Mouse (Mus musculus): ENCODE measurements around the gene Fgr. TPM values are rescaled to one million over a fixed set of nuclear protein-coding genes. Genes with fewer than 3 reads are reported as not detected.

Fgr gene
- polyA plus RNA-seq, 1 experiment from 2014 or later, result 0.06 TPM

DNA sequence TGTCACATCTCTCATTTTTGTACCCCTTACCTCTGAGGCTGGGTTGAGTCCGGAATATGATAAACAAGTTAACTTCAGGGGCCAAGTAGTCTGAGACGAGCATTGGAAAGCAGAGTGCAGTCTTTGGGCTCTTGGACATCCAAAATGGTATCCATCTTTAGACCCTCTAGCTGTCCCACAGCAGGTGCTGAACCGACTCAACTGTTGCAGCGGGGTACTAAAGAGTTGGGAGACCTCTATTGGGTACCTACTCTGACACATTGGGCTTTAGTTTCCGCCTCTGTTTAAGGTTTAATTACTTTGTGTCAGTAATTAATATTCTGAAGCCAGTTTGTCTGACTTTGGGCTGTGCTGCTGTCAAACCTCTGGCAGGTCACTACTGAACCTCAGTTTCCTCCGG, 63.9 kb downstream of the Fgr start:
- WGBS, result 25% methylated on average over 6 of the region's 6 CpGs
- H3K4me1 ChIP-seq, result peaks cover 59% of the 10 kb centered on the region
- H3K36me3 ChIP-seq, result no peaks in the 10 kb centered on the region
- peak overlapping the region; percentile 99 for H3K4me2 ChIP-seq (replicated peaks)
- H3K4me3 ChIP-seq, result peak overlapping the region; percentile 51
- H3K9me3 ChIP-seq, result no peaks in the 10 kb centered on the region
- 0 out of 2 replicates have a peak, but pooled peaks cover 4% of the 10 kb centered on the region for H3K27me3 ChIP-seq
- H3K9ac ChIP-seq (replicated peaks), result no peak overlapping the region
- no peak overlapping the region for H3K27ac ChIP-seq (replicated peaks)
- ATAC-seq (replicated peaks), result no peak

- peak; percentile 32 for ATAC-seq (replicated peaks)
- WGBS, result 0% methylated on average over 55 of the region's 76 CpGs
- 0 out of 2 replicates have a peak overlapping the region, but pooled peaks have one; percentile 2 for H3K27ac ChIP-seq (replicated peaks)
- H3K4me1 ChIP-seq, result peaks cover 68% of the 10 kb centered on the region
- H3K9me3 ChIP-seq, result no peaks in the 10 kb centered on the region
- peak overlapping the region; percentile 99 for H3K4me2 ChIP-seq (replicated peaks)
- peak overlapping the region; percentile 51 for H3K4me3 ChIP-seq
- H3K27me3 ChIP-seq, result 0 out of 2 replicates have a peak, but pooled peaks cover 4% of the 10 kb centered on the region
- H3K36me3 ChIP-seq, result no peaks in the 10 kb centered on the region
- peak overlapping the region; percentile 59 for H3K9ac ChIP-seq (replicated peaks)
Measured at GRCm38 (mm10) chr4:133038521-133039115, 64.7 kb downstream of the Fgr start.

GRCm38 (mm10) chr4:133039116-133039819, 65.4 kb downstream of the Fgr start:
- Histone ChIP-seq H3K4me1 (peaks cover 74% of the 10 kb centered on the region), H3K9ac (replicated peaks) (peak overlapping the region; percentile 59), H3K9me3 (no peaks in the 10 kb centered on the region), H3K4me2 (replicated peaks) (peak overlapping the region; percentile 99), H3K27ac (replicated peaks) (0 out of 2 replicates have a peak overlapping the region, but pooled peaks have one; percentile 2), H3K4me3 (peak overlapping the region; percentile 51), H3K27me3 (0 out of 2 replicates have a peak, but pooled peaks cover 4% of the 10 kb centered on the region), H3K36me3 (no peaks in the 10 kb centered on the region)
- ATAC-seq (replicated peaks), result no peak
- WGBS, result under 1% methylated on average over 68 of the region's 77 CpGs

DNA sequence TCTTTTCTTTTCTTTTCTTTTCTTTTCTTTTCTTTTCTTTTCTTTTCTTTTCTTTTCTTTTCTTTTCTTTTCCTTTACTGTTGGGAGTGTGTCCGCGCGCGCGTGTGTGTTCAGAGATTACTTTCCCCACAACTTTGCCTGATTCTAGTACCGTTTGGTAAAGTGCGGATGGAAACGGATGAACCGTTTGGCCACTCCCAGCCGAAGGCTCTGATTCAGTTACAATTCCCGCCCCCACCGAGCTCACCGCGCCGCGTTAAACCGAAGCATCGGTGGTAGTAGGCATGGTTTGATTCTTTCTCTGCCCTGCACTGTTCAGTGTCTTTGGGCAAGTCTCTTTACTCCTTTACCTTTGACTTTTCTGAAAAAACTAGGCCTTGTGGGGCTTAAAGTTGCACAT, 65.9 kb downstream of the Fgr start:
- no peaks in the 10 kb centered on the region for H3K9me3 ChIP-seq
- ATAC-seq (replicated peaks), result no peak
- WGBS, result 15% methylated on average over 18 of the region's 18 CpGs
- H3K36me3 ChIP-seq, result no peaks in the 10 kb centered on the region
- peak overlapping the region; percentile 99 for H3K4me2 ChIP-seq (replicated peaks)
- H3K27me3 ChIP-seq, result 0 out of 2 replicates have a peak, but pooled peaks cover 4% of the 10 kb centered on the region
- no peak overlapping the region for H3K9ac ChIP-seq (replicated peaks)
- H3K4me1 ChIP-seq, result peaks cover 80% of the 10 kb centered on the region
- H3K4me3 ChIP-seq, result peak overlapping the region; percentile 51; the same call in 1 of the 2 replicates
- H3K27ac ChIP-seq (replicated peaks), result no peak overlapping the region

GRCm38 (mm10) chr4:133040241-133040904, 66.5 kb downstream of the Fgr start:
- Histone ChIP-seq H3K4me2 (replicated peaks) (0 out of 2 replicates have a peak overlapping the region, but pooled peaks have one; percentile 99), H3K27ac (replicated peaks) (no peak overlapping the region)

DNA sequence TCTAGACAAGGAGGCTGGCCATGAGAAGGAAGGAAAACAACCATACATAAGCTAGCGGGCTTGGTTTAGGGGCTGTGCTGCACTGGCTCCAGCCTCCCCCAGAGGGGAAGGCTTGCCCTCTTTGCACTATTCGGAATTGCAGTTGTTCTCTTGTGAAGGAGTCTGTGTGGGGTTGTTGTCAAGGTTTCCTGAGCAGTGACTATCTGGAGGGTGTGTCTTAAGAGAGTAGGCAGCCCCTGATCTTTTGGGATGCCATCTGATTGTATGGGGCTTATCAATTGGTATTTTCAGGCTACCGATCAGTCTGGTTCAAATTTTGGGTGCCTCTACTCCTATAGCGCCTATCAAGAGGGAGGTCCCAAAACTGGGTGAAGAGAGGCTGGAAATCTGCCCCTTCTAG, 68.3 kb downstream of the Fgr start:
- WGBS, result 43% methylated on average over 4 of the region's 4 CpGs
- Histone ChIP-seq H3K9ac (replicated peaks) (peak overlapping the region; percentile 29; the same call in 1 of the 2 replicates), H3K4me3 (0 out of 2 replicates have a peak overlapping the region, but pooled peaks have one; percentile 22)

More at GRCm38 (mm10) chr4:133040241-133040904, 66.5 kb downstream of the Fgr start:
- WGBS, result 48% methylated on average over 14 of the region's 14 CpGs
- no peak for ATAC-seq (replicated peaks)
- Histone ChIP-seq H3K36me3 (no peaks in the 10 kb centered on the region), H3K9ac (replicated peaks) (no peak overlapping the region), H3K4me3 (no peak overlapping the region), H3K9me3 (no peaks in the 10 kb centered on the region), H3K4me1 (peaks cover 85% of the 10 kb centered on the region), H3K27me3 (0 out of 2 replicates have a peak, but pooled peaks cover 4% of the 10 kb centered on the region)

DNA sequence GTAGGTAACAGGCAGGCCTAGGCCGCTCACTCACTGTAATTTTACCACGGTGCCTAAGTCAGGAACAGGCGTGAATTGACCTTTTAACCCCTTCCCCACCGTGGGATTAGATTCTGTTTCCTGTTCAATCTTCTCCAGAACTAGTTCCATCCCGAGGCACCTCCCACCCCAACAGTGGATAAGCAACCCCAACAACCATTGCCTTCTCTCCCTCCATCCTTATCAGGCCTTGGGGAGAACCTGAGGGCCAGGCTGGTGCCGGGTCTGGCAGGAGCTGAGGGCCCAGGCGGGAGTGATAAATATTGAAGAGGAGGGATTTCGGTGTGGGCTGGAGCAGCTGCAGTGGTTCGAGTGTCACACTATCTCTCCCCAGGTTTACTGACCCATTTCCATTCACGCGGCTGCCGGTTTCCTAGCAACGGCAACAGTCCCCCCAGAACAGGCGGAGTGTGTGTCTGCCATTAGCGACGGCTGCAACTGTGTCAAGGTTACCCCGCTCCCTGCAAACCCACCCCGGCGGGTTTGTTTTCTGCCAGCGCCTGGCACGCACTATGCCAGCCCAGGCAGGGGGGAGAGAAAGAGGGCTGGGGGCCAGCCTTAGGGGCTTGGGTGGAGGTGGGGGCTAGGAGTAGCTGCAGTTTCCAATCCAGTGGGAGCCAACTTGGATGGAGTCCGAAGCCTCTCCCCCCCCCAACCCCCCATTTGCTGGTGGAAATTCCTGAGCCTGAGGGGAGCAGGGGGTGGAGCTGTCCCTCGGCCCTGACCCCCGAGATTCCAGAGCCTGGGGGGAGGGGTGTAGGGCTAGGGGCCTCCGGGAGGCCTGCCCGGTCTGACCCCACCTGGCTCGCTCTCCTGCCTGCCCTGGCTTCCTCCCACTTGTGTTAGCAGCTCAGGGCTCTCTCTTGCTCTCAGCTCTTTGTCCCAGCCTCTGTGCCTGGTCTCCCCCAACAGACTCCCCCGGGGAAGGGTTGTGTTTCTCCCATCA, 69.0 kb downstream of the Fgr start:
- no peaks in the 10 kb centered on the region for H3K27me3 ChIP-seq
- ATAC-seq (replicated peaks), result peak; percentile 80
- H3K9ac ChIP-seq (replicated peaks), result peak overlapping the region; percentile 29
- no peaks in the 10 kb centered on the region for H3K9me3 ChIP-seq
- H3K36me3 ChIP-seq, result no peaks in the 10 kb centered on the region
- peak overlapping the region; percentile 87 for H3K27ac ChIP-seq (replicated peaks)
- peak overlapping the region; percentile 42 for H3K4me2 ChIP-seq (replicated peaks)
- peaks cover 97% of the 10 kb centered on the region for H3K4me1 ChIP-seq
- peak overlapping the region; percentile 22 for H3K4me3 ChIP-seq
- 6% methylated on average over 28 of the region's 28 CpGs for WGBS

More for the DNA sequence above, 68.3 kb downstream of the Fgr start:
- Histone ChIP-seq H3K4me2 (replicated peaks) (peak overlapping the region; percentile 42), H3K27ac (replicated peaks) (peak overlapping the region; percentile 87), H3K36me3 (no peaks in the 10 kb centered on the region), H3K9me3 (no peaks in the 10 kb centered on the region), H3K4me1 (peaks cover 97% of the 10 kb centered on the region), H3K27me3 (0 out of 2 replicates have a peak, but pooled peaks cover 2% of the 10 kb centered on the region)
- ATAC-seq (replicated peaks), result no peak

DNA sequence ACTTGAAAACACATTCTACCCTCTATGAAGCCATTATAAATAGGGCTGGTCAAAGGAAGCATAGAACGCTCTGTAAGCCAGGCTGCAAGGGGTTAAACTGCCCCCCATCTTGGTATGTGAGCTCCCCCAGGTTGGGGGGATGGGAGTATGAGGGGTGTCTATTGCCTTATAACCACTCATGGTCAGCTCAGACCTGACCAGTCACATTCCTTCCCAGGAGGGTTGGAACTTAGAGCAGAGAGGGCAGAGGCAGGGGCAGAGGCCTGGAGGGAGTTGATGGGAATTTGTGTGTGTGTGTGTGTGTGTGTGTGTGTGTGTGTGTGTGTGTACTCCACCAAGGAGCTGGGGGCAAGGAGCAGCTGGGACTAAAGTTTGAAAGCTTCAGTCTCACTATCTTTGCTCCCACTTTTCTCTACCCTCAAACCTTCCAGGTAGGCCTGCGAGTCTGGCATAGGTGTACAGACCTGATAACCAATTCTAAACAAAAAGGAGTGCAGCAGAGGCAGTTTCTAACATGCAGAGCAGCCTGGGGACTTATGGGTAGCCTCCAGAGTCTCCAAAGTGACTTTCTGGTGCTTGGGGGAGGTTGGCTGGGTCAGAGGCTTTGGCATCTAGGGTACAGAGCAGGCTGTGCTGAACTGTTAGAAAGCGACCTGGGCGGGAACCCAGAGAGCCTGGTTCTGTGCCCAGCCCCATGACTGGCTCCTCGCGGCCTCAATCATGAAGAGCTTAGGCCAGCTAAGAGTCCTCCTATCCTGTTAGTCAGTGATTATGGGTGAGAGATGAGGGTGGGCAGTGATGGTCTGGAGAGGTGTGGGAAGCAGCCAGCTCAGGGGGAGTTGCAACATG, 70.1 kb downstream of the Fgr start:
- Histone ChIP-seq H3K27me3 (no peaks in the 10 kb centered on the region), H3K4me2 (replicated peaks) (no peak overlapping the region), H3K9me3 (no peaks in the 10 kb centered on the region), H3K27ac (replicated peaks) (peak overlapping the region; percentile 87), H3K36me3 (no peaks in the 10 kb centered on the region), H3K4me3 (no peak overlapping the region), H3K9ac (replicated peaks) (peak overlapping the region; percentile 27; the same call in 1 of the 2 replicates), H3K4me1 (peaks cover 97% of the 10 kb centered on the region)
- 43% methylated on average over 6 of the region's 6 CpGs for WGBS
- ATAC-seq (replicated peaks), result no peak

DNA sequence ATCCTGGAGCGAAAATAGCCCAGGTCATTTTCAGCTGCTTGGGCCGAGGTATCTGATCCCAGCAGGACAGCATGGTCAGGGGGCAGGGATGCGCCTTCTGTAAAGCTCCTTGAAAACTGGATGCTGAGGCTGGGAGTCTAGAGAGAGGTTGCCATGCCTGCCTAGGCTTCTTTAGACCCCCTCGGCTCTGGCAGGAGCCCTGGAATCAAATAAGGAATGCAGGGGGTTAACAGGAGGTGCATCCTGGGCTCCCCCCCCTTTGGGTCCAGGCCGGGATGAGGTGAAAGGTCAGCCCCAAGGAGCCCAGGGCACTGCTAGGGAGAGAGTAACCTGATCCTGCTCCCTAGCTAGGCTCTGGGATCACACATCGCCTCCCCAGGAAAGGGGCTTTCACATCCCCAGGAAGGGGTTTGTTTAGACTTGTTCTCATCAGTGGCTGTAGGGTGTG, 70.8 kb downstream of the Fgr start:
- Histone ChIP-seq H3K27ac (replicated peaks) (0 out of 2 replicates have a peak overlapping the region, but pooled peaks have one; percentile 87), H3K4me2 (replicated peaks) (no peak overlapping the region), H3K9me3 (no peaks in the 10 kb centered on the region), H3K27me3 (no peaks in the 10 kb centered on the region), H3K4me1 (peaks cover 98% of the 10 kb centered on the region), H3K36me3 (no peaks in the 10 kb centered on the region), H3K9ac (replicated peaks) (0 out of 2 replicates have a peak overlapping the region, but pooled peaks have one; percentile 1), H3K4me3 (no peak overlapping the region)
- no peak for ATAC-seq (replicated peaks)
- WGBS, result 32% methylated on average over 6 of the region's 6 CpGs

GRCm38 (mm10) chr4:133045771-133046474, 72.0 kb downstream of the Fgr start:
- no peak for ATAC-seq (replicated peaks)
- H3K27me3 ChIP-seq, result no peaks in the 10 kb centered on the region
- H3K9me3 ChIP-seq, result no peaks in the 10 kb centered on the region
- H3K9ac ChIP-seq (replicated peaks), result 0 out of 2 replicates have a peak overlapping the region, but pooled peaks have one; percentile 14
- H3K4me3 ChIP-seq, result no peak overlapping the region
- no peak overlapping the region for H3K4me2 ChIP-seq (replicated peaks)
- no peaks in the 10 kb centered on the region for H3K36me3 ChIP-seq
- WGBS, result 42% methylated on average over 11 of the region's 11 CpGs
- peak overlapping the region; percentile 49 for H3K27ac ChIP-seq (replicated peaks)
- H3K4me1 ChIP-seq, result peaks cover 96% of the 10 kb centered on the region

Data from forebrain, embryonic 15.5 days (tissue).